Mouse (Mus musculus) hindbrain, embryonic 14.5 days (tissue): ENCODE results near the gene Dpp6. TPM values are rescaled to one million over a fixed set of nuclear protein-coding genes. Genes with fewer than 3 reads are reported as not detected.

ENCODE experiments used
- ATAC-seq: fragments of 200-750 bp; cut with Nextera tagmentation; 2 replicates; pipeline ENCODE4 v1.8.0; 2017; ENCODE audit warnings: moderate number of reproducible peaks, mild to moderate bottlenecking, moderate TSS enrichment, moderate library complexity; ENCODE audit not compliant: low FRiP score
- DNase-seq: peaks from one replicate; pipeline ENCODE4 v3.0.0-alpha.2; 2015; ENCODE audit warnings: low spot score
- H3K27ac ChIP-seq: fragments of 300-500 bp; sonication (generic); 2 replicates; pipeline ENCODE4 v1.5.1; 2014; ENCODE audit warnings: mild to moderate bottlenecking, moderate library complexity
- H3K27me3 ChIP-seq: fragments of 300-500 bp; sonication (generic); 2 replicates; pipeline ENCODE4 v1.6.1; 2014; ENCODE audit warnings: mild to moderate bottlenecking, low read length, mixed read lengths; ENCODE audit not compliant: control insufficient read depth, insufficient read depth
- H3K36me3 ChIP-seq: fragments of 300-500 bp; sonication (generic); replicated peaks from 2 replicates; pipeline ENCODE4 v1.6.1; 2014; ENCODE audit not compliant: control insufficient read depth, insufficient read depth
- H3K4me1 ChIP-seq: fragments of 300-500 bp; sonication (generic); replicated peaks from 2 replicates; pipeline ENCODE4 v1.6.1; 2014; ENCODE audit warnings: antibody characterized with exemption, low read length, mixed read lengths; ENCODE audit not compliant: control insufficient read depth, insufficient read depth
- H3K4me2 ChIP-seq: fragments of 300-500 bp; sonication (generic); replicated peaks from 2 replicates; pipeline ENCODE4 v1.6.1; 2014; ENCODE audit warnings: mild to moderate bottlenecking, moderate library complexity
- H3K4me3 ChIP-seq: fragments of 300-500 bp; sonication (generic); replicated peaks from 2 replicates; pipeline ENCODE4 v1.5.1; 2014; ENCODE audit warnings: mild to moderate bottlenecking, low read length
- H3K9ac ChIP-seq: fragments of 300-500 bp; sonication (generic); 2 replicates; pipeline ENCODE4 v1.6.1; 2014
- H3K9me3 ChIP-seq: fragments of 300-500 bp; sonication (generic); 2 replicates; pipeline ENCODE4 v1.6.1; 2016; ENCODE audit warnings: low read length; ENCODE audit not compliant: control insufficient read depth
- WGBS: fragments of 180-500 bp; shearing (Covaris S2); extraction: QIAGEN DNeasy Blood & Tissue Kit; methylation state at CpG from one replicate; pipeline ENCODE4 v1.1.7; 2014; 5-methylcytosine and 5-hydroxymethylcytosine counted together
- polyA plus RNA-seq: library from polyadenylated mRNA; unstranded; fragments of >200 nt; fragmentation: Nextera tagmentation; extraction: Ambion mirVana; gene quantifications from 2 replicates; pipeline ENCODE4 v1.2.1, GENCODE M21; 2014

The Dpp6 gene
- polyA plus RNA-seq, 1 experiment from 2014 or later = 86.7 TPM

DNA sequence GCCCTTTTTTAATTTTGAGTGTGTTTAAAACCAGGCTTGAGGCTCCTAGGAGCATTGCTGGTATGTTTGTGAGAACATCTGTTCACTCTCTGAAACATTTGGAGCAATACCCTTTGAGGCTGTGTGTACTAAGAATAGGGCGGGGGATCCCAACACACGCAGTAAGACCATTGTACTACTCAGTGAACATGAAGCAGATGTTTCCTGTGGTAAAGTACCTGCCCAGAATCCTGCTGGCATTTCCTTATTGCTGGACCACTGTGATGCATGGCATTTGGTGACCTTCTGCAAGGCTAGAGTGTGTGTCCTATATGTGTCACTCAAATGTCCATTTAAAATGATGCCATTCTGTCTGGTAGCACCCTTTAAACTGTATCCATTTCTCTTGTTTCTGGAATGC lies 854.5 kb downstream of the Dpp6 start:
- no peak for ATAC-seq
- Histone ChIP-seq H3K9ac (no peak overlapping the region), H3K36me3 (peaks cover 58% of the 10 kb centered on the region), H3K4me3 (no peak overlapping the region), H3K4me2 (no peak overlapping the region), H3K4me1 (no peaks in the 10 kb centered on the region), H3K9me3 (no peaks in the 10 kb centered on the region), H3K27ac (no peak overlapping the region; the same call in 1 of the 2 replicates), H3K27me3 (no peaks in the 10 kb centered on the region)
- WGBS = 84% methylated on average over 2 of the region's 2 CpGs
- no peak for DNase-seq

DNA sequence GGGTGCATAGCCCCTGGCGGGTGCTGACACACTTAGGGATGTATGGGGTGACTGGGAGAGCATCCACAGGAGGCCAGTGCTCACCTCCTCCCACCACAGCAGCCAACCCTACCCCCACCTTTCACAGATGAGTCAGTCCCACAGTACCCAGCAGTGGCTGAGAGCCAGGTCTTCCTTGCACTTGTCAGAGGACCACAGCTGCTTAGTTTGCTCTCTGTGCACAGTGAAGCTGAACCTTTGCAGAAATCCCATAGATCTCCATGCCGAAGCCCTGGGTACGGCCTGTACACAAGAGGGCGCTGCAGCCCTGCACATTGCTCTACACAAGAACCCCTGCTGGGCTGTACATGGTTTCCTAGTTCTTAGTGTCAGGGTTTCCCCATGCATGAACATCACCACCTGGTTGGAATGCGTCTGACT lies 860.3 kb downstream of the Dpp6 start:
- Histone ChIP-seq H3K4me2 (no peak overlapping the region), H3K27me3 (no peaks in the 10 kb centered on the region)

DNA sequence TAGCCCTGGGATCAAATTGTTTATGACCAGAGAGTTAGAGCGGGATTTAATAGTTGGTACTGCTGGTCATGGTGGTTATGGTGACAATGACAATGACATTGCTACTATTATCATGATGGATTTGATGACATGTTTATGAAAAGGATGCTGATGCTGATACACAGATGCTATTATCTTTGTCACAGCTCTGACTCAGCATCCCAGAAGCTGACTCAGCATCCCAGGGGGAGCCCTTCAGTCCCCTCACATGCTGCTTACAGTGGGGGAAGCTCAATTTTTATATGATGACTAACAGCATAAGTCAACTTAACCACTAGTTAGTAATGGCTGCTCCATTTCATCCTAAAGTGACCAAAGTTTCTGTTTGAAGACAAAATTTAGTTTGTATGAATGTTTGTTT lies 862.1 kb downstream of the Dpp6 start:
- DNase-seq (no peak), ATAC-seq (no peak)
- H3K9me3 ChIP-seq = no peaks in the 10 kb centered on the region
- H3K4me1 ChIP-seq = no peaks in the 10 kb centered on the region
- H3K27me3 ChIP-seq = no peaks in the 10 kb centered on the region
- WGBS = 88% methylated on average over 1 of the region's 1 CpGs
- no peak overlapping the region for H3K4me3 ChIP-seq
- H3K36me3 ChIP-seq = peaks cover 8% of the 10 kb centered on the region
- H3K27ac ChIP-seq = no peak overlapping the region
- H3K4me2 ChIP-seq = no peak overlapping the region
- H3K9ac ChIP-seq = no peak overlapping the region

More for the DNA sequence above, 860.3 kb downstream of the Dpp6 start:
- no peak overlapping the region for H3K9ac ChIP-seq
- H3K4me3 ChIP-seq = no peak overlapping the region
- H3K27ac ChIP-seq = no peak overlapping the region
- no peaks in the 10 kb centered on the region for H3K9me3 ChIP-seq
- peak; percentile 70; the same call in 1 of the 2 replicates for ATAC-seq
- H3K36me3 ChIP-seq = peaks cover 13% of the 10 kb centered on the region
- 62% methylated on average over 5 of the region's 5 CpGs for WGBS
- H3K4me1 ChIP-seq = no peaks in the 10 kb centered on the region
- DNase-seq = no peak

DNA sequence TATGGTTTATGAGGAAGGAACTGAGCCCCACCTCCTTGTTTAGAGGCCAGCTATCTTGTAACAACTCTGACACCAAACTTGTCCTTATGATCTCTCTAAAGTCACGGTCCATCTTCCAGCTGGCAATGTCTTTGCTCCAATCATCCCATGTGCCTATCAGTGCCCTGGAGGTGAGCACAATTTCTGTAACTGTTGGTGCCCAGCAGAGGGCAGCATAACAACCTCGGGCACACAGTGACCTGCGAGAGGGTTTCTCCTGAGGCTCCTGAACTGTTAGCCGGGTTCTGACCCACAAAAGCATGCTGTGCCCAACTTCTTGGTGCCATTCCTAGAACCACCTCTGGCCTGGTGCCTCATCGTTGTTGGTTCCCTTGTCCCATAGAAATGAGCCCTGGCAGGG lies 863.5 kb downstream of the Dpp6 start:
- no peak for DNase-seq
- no peak for ATAC-seq
- Histone ChIP-seq H3K4me2 (no peak overlapping the region), H3K4me1 (no peaks in the 10 kb centered on the region), H3K4me3 (no peak overlapping the region), H3K27ac (no peak overlapping the region), H3K9me3 (no peaks in the 10 kb centered on the region), H3K9ac (no peak overlapping the region), H3K36me3 (peaks cover 3% of the 10 kb centered on the region; the same call in 1 of the 2 replicates), H3K27me3 (no peaks in the 10 kb centered on the region)
- 39% methylated on average over 5 of the region's 5 CpGs for WGBS

DNA sequence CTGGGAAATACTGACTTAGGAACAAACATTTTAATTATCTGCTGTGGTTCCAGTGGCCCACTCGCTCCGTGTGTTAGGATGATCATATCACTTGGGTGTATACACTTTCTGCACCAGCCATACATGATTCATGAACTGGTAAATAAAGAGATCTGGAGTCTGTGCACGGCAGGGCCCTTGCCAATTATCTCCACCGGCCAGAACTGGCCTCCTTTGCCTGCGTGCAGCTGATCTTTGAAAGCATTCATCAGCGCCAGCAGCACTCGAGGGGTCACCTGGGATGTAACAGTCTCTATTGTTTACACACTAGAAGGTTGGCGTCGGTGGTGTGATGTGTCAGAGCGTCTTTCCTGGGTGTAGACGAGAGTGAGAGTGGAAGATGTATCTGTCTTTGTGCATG lies 868.2 kb downstream of the Dpp6 start:
- ATAC-seq (peak; percentile 52), DNase-seq (no peak)
- Histone ChIP-seq H3K9me3 (no peaks in the 10 kb centered on the region), H3K27ac (peak overlapping the region; percentile 54), H3K27me3 (no peaks in the 10 kb centered on the region), H3K4me1 (no peaks in the 10 kb centered on the region), H3K4me2 (no peak overlapping the region), H3K9ac (no peak overlapping the region), H3K4me3 (no peak overlapping the region), H3K36me3 (peaks cover 3% of the 10 kb centered on the region; the same call in 1 of the 2 replicates)
- WGBS = 36% methylated on average over 11 of the region's 11 CpGs

DNA sequence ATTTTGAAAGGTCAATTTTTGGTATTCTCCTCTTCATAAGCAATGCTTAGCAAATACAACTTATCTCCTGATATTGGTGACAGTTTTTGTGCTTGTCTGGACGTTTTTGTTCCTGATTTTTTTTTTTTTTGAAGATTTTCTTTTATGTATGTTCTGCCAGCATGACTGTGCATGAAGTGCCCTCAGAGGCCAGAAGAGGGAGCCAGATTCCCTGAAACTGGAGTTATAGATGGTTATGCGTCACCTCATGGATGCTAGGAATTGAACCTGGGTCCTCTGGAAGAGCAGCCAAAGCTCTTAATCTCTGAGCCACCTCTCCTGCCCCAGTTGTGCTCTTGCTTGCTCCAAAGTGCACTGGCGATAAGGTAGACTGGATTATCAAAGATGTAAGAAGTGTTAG lies 868.9 kb downstream of the Dpp6 start:
- no peak overlapping the region for H3K27ac ChIP-seq
- no peak overlapping the region for H3K9ac ChIP-seq
- H3K4me2 ChIP-seq = no peak overlapping the region
- 76% methylated on average over 3 of the region's 3 CpGs for WGBS
- ATAC-seq = no peak
- H3K27me3 ChIP-seq = no peaks in the 10 kb centered on the region
- no peaks in the 10 kb centered on the region for H3K9me3 ChIP-seq
- DNase-seq = no peak
- H3K36me3 ChIP-seq = peaks cover 3% of the 10 kb centered on the region; the same call in 1 of the 2 replicates
- H3K4me3 ChIP-seq = no peak overlapping the region
- no peaks in the 10 kb centered on the region for H3K4me1 ChIP-seq

DNA sequence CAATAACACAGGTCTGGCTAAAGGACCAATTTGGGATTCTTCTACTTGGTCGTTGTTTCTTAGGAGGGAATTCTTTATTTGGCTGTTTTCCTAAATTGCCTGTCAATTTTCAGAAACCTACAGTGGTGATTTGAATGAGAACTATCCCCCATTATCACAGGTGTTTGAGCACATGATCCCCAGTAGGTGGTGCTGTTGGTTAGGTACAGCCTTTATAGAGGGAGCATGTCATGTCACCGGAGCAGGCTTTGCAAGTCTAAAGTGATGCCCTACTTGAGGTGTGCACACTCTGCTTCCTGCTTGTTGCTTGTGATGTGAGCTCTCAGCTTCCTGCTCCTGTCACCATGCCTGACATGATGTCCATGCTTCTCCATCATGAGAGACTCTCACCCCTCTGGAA lies 870.3 kb downstream of the Dpp6 start:
- Histone ChIP-seq H3K27ac (no peak overlapping the region), H3K36me3 (0 out of 2 replicates have a peak, but pooled peaks cover 7% of the 10 kb centered on the region), H3K4me3 (no peak overlapping the region), H3K4me2 (no peak overlapping the region), H3K9ac (no peak overlapping the region), H3K4me1 (no peaks in the 10 kb centered on the region), H3K9me3 (no peaks in the 10 kb centered on the region), H3K27me3 (no peaks in the 10 kb centered on the region)
- ATAC-seq = no peak
- DNase-seq = no peak
- WGBS = 85% methylated on average over 2 of the region's 2 CpGs

DNA sequence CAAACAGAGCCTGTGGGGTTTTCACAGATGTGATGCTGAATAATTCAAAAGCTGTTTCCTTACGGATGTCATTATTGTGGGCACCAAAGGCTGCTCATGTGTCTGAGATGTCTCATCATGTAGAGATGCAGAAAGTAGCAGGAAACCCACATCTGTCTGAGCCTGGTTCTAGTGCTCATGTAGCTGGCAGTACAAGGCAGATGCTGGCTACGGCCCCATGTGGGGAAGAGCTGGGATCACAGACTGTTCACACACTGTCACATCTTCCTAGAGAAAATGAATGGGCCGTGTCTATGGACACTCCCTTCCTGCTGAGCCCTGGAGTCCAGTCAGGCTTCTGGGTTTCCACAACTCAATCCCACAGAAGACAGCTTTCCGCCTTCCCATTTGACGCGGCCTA lies 885.5 kb downstream of the Dpp6 start:
- Histone ChIP-seq H3K4me2 (no peak overlapping the region), H3K9ac (no peak overlapping the region), H3K27me3 (no peaks in the 10 kb centered on the region), H3K27ac (no peak overlapping the region), H3K4me3 (no peak overlapping the region), H3K36me3 (peaks cover 13% of the 10 kb centered on the region; the same call in 1 of the 2 replicates), H3K9me3 (no peaks in the 10 kb centered on the region), H3K4me1 (peaks cover 5% of the 10 kb centered on the region; the same call in 1 of the 2 replicates)
- DNase-seq (no peak), ATAC-seq (no peak)
- 65% methylated on average over 6 of the region's 6 CpGs for WGBS

DNA sequence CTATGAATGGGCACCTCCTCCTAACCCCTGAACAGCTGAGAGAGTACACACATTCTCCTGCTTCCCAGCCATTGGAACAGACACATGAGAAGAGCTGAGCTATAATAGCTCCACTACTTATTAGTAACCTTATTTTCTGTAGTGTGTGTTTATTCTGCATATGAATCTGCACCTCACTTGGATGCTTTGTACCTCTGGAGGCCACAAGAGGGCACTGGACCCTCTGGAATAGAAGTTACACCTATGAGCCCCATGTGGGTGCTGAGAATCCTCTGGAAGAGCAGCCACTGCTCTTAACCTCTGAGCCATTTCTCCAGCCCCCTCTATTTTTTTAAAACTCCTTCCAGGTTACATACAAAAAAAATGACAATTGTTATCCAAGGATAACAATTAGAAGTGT lies 888.0 kb downstream of the Dpp6 start:
- H3K9ac ChIP-seq = no peak overlapping the region
- no peaks in the 10 kb centered on the region for H3K9me3 ChIP-seq
- H3K27ac ChIP-seq = no peak overlapping the region
- no peaks in the 10 kb centered on the region for H3K27me3 ChIP-seq
- peaks cover 5% of the 10 kb centered on the region for H3K4me1 ChIP-seq
- H3K36me3 ChIP-seq = peaks cover 13% of the 10 kb centered on the region; the same call in 1 of the 2 replicates
- H3K4me2 ChIP-seq = no peak overlapping the region
- H3K4me3 ChIP-seq = no peak overlapping the region
- ATAC-seq (no peak), DNase-seq (no peak)

DNA sequence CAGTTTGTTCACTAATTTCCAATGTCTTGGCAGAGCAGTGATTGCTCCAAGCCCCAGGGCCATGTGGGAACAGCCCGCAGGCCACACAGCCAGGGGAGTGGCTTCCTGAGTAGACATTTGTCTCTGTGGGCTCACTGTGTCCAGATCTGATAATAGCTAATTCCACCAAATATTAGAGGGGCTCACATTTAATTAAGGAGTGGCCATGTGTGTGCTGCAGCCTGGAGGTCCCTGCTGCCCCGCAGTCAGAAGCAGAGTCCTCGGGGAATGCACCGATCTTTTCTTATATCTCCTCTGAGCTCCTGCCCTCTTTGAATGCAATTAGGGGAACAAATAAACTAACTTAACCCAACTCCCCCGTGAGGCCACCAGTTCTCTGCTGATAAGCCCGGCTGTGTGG lies 889.5 kb downstream of the Dpp6 start:
- ATAC-seq (no peak), DNase-seq (no peak)

More for the DNA sequence above, 889.5 kb downstream of the Dpp6 start:
- peaks cover 5% of the 10 kb centered on the region for H3K4me1 ChIP-seq
- no peak overlapping the region for H3K27ac ChIP-seq
- no peak overlapping the region for H3K9ac ChIP-seq
- H3K9me3 ChIP-seq = no peaks in the 10 kb centered on the region
- H3K4me2 ChIP-seq = no peak overlapping the region
- peaks cover 12% of the 10 kb centered on the region; the same call in 1 of the 2 replicates for H3K36me3 ChIP-seq
- no peaks in the 10 kb centered on the region for H3K27me3 ChIP-seq
- no peak overlapping the region for H3K4me3 ChIP-seq
- WGBS = 26% methylated on average over 6 of the region's 6 CpGs
